Mouse (Mus musculus) forebrain, embryonic 14.5 days (tissue): ENCODE results near the gene Dnttip1. TPM values are rescaled to one million over a fixed set of nuclear protein-coding genes. Genes with fewer than 3 reads are reported as not detected.

Experiments
- ATAC-seq: fragments of 200-750 bp; cut with Nextera tagmentation; 2 replicates; pipeline ENCODE4 v1.8.0; 2017; ENCODE audit warnings: mild to moderate bottlenecking, moderate library complexity
- DNase-seq: peaks from one replicate; pipeline ENCODE4 v3.0.0-alpha.2; 2015; ENCODE audit warnings: low spot score
- H3K27ac ChIP-seq: fragments of 300-500 bp; sonication (generic); 2 replicates; pipeline ENCODE4 v1.5.1; 2014; ENCODE audit warnings: low read depth, mild to moderate bottlenecking, control low read depth, low read length, moderate library complexity
- H3K27me3 ChIP-seq: fragments of 300-500 bp; sonication (generic); replicated peaks from 2 replicates; pipeline ENCODE4 v1.6.1; 2014; ENCODE audit warnings: low read length, control low read depth, mixed read lengths; ENCODE audit not compliant: control insufficient read depth, insufficient read depth
- H3K36me3 ChIP-seq: fragments of 300-500 bp; sonication (generic); 2 replicates; pipeline ENCODE4 v1.6.1; 2014; ENCODE audit warnings: low read length, control low read depth; ENCODE audit not compliant: control insufficient read depth, insufficient read depth
- H3K4me1 ChIP-seq: fragments of 300-500 bp; sonication (generic); 2 replicates; pipeline ENCODE4 v1.6.1; 2014; ENCODE audit warnings: antibody characterized with exemption, low read length, control low read depth; ENCODE audit not compliant: control insufficient read depth, insufficient read depth
- H3K4me2 ChIP-seq: fragments of 300-500 bp; sonication (generic); 2 replicates; pipeline ENCODE4 v1.6.1; 2014; ENCODE audit warnings: mild to moderate bottlenecking, control low read depth, low read length
- H3K4me3 ChIP-seq: fragments of 300-500 bp; sonication (generic); 2 replicates; pipeline ENCODE4 v1.5.1; 2014; ENCODE audit warnings: low read depth, low read length, control low read depth
- H3K9ac ChIP-seq: fragments of 300-500 bp; sonication (generic); 2 replicates; pipeline ENCODE4 v1.6.1; 2014; ENCODE audit warnings: mild to moderate bottlenecking, low read length, control low read depth, moderate library complexity
- H3K9me3 ChIP-seq: fragments of 300-500 bp; sonication (generic); replicated peaks from 2 replicates; pipeline ENCODE4 v1.6.1; 2016; ENCODE audit warnings: low read length, control low read depth, mixed read lengths; ENCODE audit not compliant: control insufficient read depth
- WGBS: fragments of 180-500 bp; shearing (Covaris S2); extraction: QIAGEN DNeasy Blood & Tissue Kit; methylation state at CpG from one replicate; pipeline ENCODE4 v1.1.7; 2014; 5-methylcytosine and 5-hydroxymethylcytosine counted together
- polyA plus RNA-seq: library from polyadenylated mRNA; unstranded; fragments of >200 nt; fragmentation: Nextera tagmentation; extraction: Ambion mirVana; gene quantifications from 2 replicates; pipeline ENCODE4 v1.2.1, GENCODE M21; 2014

The Dnttip1 gene
- polyA plus RNA-seq, 1 experiment from 2014 or later = 64.9 TPM

- H3K36me3 ChIP-seq = peaks cover 15% of the 10 kb centered on the region
- H3K9ac ChIP-seq = no peak overlapping the region
- H3K27ac ChIP-seq = no peak overlapping the region
- H3K4me2 ChIP-seq = no peak overlapping the region
- no peaks in the 10 kb centered on the region for H3K27me3 ChIP-seq
- DNase-seq (no peak), ATAC-seq (no peak)
- H3K9me3 ChIP-seq = no peaks in the 10 kb centered on the region
- WGBS = 78% methylated on average over 14 of the region's 14 CpGs
- no peak overlapping the region for H3K4me3 ChIP-seq
- H3K4me1 ChIP-seq = peaks cover 20% of the 10 kb centered on the region
These were observed 27.6 kb downstream of the Dnttip1 start for GRCm38 (mm10) chr2:164773229-164773988.

GRCm38 (mm10) chr2:164773989-164774364, 28.2 kb downstream of the Dnttip1 start:
- 88% methylated on average over 5 of the region's 5 CpGs for WGBS
- Histone ChIP-seq H3K4me2 (no peak overlapping the region), H3K36me3 (peaks cover 15% of the 10 kb centered on the region), H3K9ac (no peak overlapping the region), H3K27me3 (no peaks in the 10 kb centered on the region), H3K4me1 (peaks cover 20% of the 10 kb centered on the region), H3K4me3 (no peak overlapping the region), H3K9me3 (no peaks in the 10 kb centered on the region), H3K27ac (no peak overlapping the region)
- DNase-seq = no peak
- no peak for ATAC-seq

DNA sequence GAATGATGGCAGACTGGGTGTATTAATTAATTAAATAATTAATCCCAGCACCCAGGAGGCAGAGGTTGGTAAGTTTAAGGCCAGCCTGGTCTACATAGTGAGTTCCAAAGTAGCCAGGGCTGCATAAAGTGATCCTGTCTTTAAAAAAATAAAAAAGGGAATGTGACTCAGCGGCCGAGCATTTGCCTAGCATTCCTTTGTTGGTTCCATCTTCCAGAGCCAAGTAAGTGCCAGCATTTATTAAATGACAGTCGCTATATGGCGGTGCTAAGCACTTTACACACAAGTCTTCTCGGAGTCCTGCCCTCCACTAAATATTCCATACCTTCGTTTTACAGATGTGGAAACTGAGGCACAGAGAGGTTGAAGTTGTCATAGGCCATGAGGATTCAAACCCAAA, 30.3 kb downstream of the Dnttip1 start:
- no peak for ATAC-seq

DNA sequence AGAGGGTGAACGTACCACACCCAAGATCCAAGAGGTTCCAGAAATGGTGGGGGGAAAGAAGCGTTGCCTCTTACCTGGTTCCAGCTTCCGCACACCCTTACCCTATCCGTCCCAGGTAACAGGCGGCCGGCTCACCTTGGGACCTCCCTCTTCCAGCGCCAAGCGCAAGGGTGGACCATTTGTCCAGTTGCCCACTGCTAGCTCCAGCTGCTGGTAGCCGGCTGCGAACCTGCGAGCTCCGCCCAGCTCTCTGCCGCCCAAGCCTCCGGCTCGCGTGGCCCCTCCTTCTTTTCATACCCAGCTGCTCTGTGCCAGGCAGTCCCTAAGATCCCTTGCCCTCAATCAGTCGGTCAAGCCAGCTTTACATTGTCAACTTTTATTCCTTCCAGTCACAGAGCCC, 31.0 kb downstream of the Dnttip1 start:
- no peaks in the 10 kb centered on the region for H3K27me3 ChIP-seq
- H3K9me3 ChIP-seq = no peaks in the 10 kb centered on the region
- H3K4me2 ChIP-seq = no peak overlapping the region
- H3K36me3 ChIP-seq = peaks cover 10% of the 10 kb centered on the region
- no peak overlapping the region for H3K4me3 ChIP-seq
- H3K4me1 ChIP-seq = peaks cover 3% of the 10 kb centered on the region; the same call in 1 of the 2 replicates
- DNase-seq (no peak), ATAC-seq (no peak)
- no peak overlapping the region for H3K9ac ChIP-seq
- 69% methylated on average over 17 of the region's 17 CpGs for WGBS
- H3K27ac ChIP-seq = no peak overlapping the region

More for the DNA sequence above, 30.3 kb downstream of the Dnttip1 start:
- 92% methylated on average over 6 of the region's 6 CpGs for WGBS
- H3K4me1 ChIP-seq = peaks cover 8% of the 10 kb centered on the region
- peaks cover 15% of the 10 kb centered on the region for H3K36me3 ChIP-seq
- no peak for DNase-seq
- H3K4me3 ChIP-seq = no peak overlapping the region
- no peaks in the 10 kb centered on the region for H3K9me3 ChIP-seq
- H3K27me3 ChIP-seq = no peaks in the 10 kb centered on the region
- H3K4me2 ChIP-seq = no peak overlapping the region
- no peak overlapping the region for H3K27ac ChIP-seq
- no peak overlapping the region for H3K9ac ChIP-seq

- H3K9me3 ChIP-seq = no peaks in the 10 kb centered on the region
These were observed 31.6 kb downstream of the Dnttip1 start for GRCm38 (mm10) chr2:164777246-164778014.

DNA sequence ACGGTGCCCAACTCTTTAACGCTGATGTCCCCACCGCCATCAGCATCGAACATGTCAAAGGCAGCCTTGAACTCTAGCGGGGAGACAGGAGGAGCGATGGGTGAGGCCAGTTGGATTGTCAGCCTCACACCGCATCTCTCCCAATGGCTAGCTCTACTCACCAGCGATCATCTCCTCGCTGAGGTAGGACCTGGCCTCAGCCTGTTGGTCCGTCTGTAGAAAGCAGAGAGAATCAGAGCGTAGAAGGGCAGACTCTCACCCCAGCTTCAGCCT, 32.2 kb downstream of the Dnttip1 start:
- Histone ChIP-seq H3K27me3 (no peaks in the 10 kb centered on the region), H3K4me2 (no peak overlapping the region), H3K9me3 (no peaks in the 10 kb centered on the region), H3K36me3 (peaks cover 2% of the 10 kb centered on the region; the same call in 1 of the 2 replicates), H3K4me1 (no peaks in the 10 kb centered on the region), H3K9ac (no peak overlapping the region), H3K27ac (no peak overlapping the region), H3K4me3 (no peak overlapping the region)
- WGBS = 92% methylated on average over 11 of the region's 11 CpGs
- no peak for DNase-seq
- ATAC-seq = no peak

More at GRCm38 (mm10) chr2:164777246-164778014, 31.6 kb downstream of the Dnttip1 start:
- 81% methylated on average over 30 of the region's 30 CpGs for WGBS
- Histone ChIP-seq H3K27ac (no peak overlapping the region), H3K36me3 (peaks cover 4% of the 10 kb centered on the region; the same call in 1 of the 2 replicates), H3K9ac (no peak overlapping the region), H3K4me2 (no peak overlapping the region), H3K4me3 (no peak overlapping the region), H3K27me3 (no peaks in the 10 kb centered on the region), H3K4me1 (no peaks in the 10 kb centered on the region)
- no peak for DNase-seq
- no peak for ATAC-seq

DNA sequence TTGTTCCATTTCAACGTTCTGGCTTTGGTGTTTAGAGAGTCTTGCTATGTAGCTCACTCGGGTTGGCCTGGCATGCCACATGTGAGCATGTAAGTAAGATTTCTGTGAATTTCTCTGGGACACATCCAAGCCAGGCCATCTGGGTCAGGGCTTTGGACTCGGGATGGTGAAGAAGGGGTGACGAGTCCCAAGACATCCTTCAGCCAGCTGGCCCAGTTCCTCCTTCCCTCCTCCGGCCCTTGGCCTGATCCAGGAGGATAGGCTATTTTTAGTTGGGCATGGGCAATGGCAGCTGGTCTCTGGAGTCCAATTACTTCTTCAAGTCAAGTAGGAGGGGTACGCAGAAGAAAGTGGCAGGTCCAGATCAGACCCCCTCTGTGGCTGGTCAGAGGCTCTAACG, 33.0 kb downstream of the Dnttip1 start:
- 88% methylated on average over 7 of the region's 7 CpGs for WGBS
- Histone ChIP-seq H3K4me3 (no peak overlapping the region), H3K9me3 (no peaks in the 10 kb centered on the region), H3K4me2 (no peak overlapping the region), H3K36me3 (no peaks in the 10 kb centered on the region), H3K4me1 (no peaks in the 10 kb centered on the region), H3K27me3 (no peaks in the 10 kb centered on the region), H3K9ac (no peak overlapping the region), H3K27ac (no peak overlapping the region)
- ATAC-seq (no peak), DNase-seq (no peak)

GRCm38 (mm10) chr2:164779481-164780086, 33.8 kb downstream of the Dnttip1 start, which contains the start of gene Tnnc2:
Gene Tnnc2 (minus strand): TSS chr2:164779967.
- WGBS = 75% methylated on average over 8 of the region's 8 CpGs

More at GRCm38 (mm10) chr2:164779481-164780086, 33.8 kb downstream of the Dnttip1 start, which contains the start of gene Tnnc2:
- no peaks in the 10 kb centered on the region for H3K4me1 ChIP-seq
- H3K9ac ChIP-seq = no peak within 1 kb of the TSS
- DNase-seq = no peak
- H3K36me3 ChIP-seq = no peaks in the 10 kb centered on the region
- no peaks in the 10 kb centered on the region for H3K9me3 ChIP-seq
- H3K4me3 ChIP-seq = no peak within 1 kb of the TSS
- H3K27ac ChIP-seq = no peak within 1 kb of the TSS
- no peak within 1 kb of the TSS for H3K4me2 ChIP-seq
- no peak for ATAC-seq
- H3K27me3 ChIP-seq = no peaks in the 10 kb centered on the region
